Mouse (Mus musculus): Measurements from ENCODE around the gene Inpp5d. TPM values are rescaled to one million over a fixed set of nuclear protein-coding genes. Genes with fewer than 3 reads are reported as not detected.

Inpp5d gene
- 71.1 and 89.5 TPM in 2 replicates for polyA plus RNA-seq (2012; rRNA removed)

- DNase-seq (ENCODE audit: low read depth): no peak
Measured at GRCm38 (mm10) chr1:87620211-87620668, at the start of gene Inpp5d. Gene Inpp5d, plus strand, starts transcription at chr1:87620312.

DNA sequence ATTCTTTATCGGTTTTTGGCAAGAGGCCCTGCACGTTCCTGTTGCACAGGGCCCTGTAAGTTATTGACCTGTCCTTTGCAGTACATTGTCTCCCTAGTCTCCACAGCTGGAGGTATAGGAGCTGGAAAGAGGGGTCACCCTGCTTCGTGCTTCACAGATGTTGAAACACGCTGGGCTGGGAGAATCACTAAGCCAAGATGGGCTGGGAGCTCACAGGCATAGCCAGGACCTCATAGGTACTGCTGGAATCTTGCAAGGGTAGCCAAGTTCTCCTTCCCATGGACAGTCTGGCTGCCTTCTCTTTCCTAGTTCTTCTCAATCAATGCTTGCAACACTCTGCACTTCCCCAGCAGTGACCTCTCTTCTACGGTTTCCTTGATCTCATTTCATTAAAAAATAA is 46.9 kb upstream of the Inpp5d start:
- no peak for DNase-seq (ENCODE audit: low read depth)

- DNase-seq (ENCODE audit: low read depth): no peak
Measured at GRCm38 (mm10) chr1:87573800-87574215, 46.3 kb upstream of the Inpp5d start, which contains the start of gene Ngef. Gene Ngef, minus strand, starts transcription at chr1:87573870.

DNA sequence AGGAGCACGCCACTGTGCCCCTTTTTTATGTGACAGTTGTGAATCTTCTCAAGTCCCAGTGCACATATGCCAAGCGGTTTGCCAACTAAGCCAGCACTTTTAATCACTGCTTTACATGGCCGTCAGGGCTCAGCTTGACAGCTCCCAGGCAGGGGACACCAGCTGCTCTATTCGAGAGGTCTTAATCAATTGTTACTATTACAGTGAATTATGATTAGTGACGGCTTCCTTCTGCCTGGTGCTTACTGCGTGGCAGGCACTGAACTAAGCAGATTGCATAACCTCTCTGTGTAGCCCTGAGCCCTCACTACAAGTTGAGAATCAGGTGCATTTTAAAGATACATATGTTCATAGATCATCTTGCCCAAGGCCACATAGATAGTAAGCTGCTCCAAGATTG is 45.8 kb upstream of the Inpp5d start:
- DNase-seq (ENCODE audit: low read depth): no peak

DNA sequence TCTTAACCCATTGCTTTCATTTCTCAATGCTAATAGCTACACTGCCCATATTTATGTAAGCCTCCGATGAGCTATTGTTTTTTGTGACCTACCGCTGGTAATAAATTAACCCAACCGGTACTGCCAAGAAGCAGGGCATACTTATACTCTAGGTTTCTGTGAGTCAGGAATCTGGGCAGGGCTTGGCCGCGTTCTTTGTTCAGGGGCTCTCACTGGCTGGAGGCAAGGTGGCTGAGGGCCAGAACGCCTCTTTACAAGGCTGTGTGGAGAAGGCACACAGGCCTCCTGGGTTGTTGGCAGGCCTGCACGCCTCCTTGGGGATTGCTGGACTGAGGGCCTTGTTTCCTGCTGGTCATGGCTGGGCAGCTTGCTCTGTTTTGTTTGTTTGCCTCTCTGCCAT is 45.3 kb upstream of the Inpp5d start:
- no peak for DNase-seq (ENCODE audit: low read depth)

DNA sequence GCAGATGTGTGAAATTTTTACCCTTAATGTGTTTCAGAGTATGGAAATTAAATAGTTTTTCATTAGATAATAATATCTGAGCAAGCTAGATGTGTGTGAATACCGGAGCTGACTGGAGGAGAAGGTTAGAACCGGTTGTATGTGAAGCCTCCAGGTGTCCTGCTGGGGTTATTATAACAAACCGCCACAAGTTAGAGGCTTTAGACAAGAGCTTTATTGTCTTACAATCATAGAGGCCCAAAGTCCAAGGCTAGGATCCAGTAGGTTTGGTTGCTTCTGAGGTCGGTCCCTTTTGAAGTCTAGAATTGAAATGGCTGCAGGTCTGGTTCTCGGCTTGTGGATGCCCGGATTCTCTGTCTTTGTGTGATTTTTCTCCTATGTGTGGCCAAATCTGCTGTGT is 41.1 kb upstream of the Inpp5d start:
- DNase-seq (ENCODE audit: low read depth): no peak

GRCm38 (mm10) chr1:87580824-87581223 is 39.3 kb upstream of the Inpp5d start:
- DNase-seq (ENCODE audit: low read depth): no peak

DNA sequence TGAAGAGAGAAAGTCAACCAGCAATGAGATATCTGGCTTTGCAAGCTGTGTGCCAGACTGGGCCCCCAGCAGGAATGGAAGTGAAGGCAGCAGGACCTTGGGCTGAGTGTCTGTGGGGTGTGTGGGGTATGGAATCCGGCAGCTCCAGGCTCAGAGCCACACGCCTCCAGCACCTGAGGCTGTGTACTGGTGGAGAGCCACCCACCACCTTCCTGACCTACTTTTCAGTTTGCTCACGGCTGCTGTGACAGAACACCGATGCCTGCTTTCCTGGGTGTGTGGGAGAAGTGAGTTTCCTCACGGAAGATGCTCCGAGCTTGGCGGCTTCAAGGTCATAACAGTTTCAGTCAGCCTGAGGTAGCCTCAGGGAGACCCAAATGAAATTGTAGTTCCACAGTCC is 30.9 kb upstream of the Inpp5d start:
- DNase-seq (ENCODE audit: low read depth): no peak

DNA sequence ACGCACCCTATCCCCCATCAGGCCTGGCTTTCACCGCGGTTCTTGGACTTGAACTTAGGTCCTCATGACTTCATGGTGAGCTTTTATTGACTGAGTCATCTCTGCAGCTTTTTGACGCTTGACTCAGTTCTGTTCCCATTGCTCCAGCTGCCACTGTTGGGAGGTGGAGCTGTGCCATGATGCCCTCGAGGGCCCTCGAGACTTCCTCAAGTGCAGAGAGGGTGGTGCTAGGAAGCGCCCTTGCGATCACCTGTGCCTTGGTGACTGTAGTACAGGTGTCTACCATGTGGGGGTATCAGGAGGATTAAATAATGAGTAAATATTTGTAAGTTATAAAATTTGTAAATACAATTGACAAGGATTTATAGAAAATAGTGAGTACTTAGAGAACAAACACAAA is 30.1 kb upstream of the Inpp5d start:
- DNase-seq (ENCODE audit: low read depth): no peak

DNA sequence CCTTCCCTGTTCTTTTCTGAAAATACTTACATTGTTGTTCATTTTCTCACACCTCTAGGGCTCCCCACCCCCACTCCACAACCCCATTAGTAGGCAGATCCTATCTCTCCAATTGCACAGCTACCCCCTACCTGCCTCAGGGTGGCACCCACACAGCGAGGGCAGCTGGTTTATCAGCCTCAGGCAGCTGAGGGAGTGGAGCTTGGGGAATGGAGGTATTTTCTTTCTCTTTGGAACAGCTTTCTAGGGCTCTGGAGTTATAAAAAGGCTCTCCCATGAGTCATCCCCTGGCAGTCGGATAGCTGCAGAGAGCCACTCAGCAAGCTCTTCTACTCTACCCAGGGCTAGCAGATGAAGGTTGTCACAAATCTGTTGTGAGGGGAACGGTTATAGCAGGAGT is 25.9 kb upstream of the Inpp5d start:
- no peak for DNase-seq (ENCODE audit: low read depth)

GRCm38 (mm10) chr1:87594671-87595070 is 25.4 kb upstream of the Inpp5d start:
- no peak for DNase-seq (ENCODE audit: low read depth)

GRCm38 (mm10) chr1:87600533-87600932 is 19.6 kb upstream of the Inpp5d start:
- no peak for DNase-seq (ENCODE audit: low read depth)

DNA sequence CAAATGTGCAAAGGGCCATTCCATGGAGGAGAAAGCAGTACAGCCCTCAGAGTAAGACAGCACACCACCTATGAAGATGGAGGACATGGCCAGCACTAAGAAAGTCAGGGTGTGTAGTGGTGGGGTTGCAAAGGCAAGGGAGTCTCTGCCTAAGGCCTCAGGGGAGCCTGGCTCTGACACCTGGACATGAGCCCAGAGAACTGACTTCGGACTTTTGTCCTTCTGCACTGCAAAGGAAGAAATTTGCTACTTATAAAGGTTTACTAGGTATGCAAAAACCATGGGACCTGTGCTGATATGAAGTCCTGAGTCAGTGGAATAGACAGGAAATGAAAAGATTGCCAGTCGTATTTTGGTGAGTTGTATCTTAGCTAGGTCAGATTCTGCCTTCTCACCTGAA is 18.3 kb upstream of the Inpp5d start:
- no peak for DNase-seq (ENCODE audit: low read depth)

GRCm38 (mm10) chr1:87603389-87603788 is 16.7 kb upstream of the Inpp5d start:
- no peak for DNase-seq (ENCODE audit: low read depth)

DNA sequence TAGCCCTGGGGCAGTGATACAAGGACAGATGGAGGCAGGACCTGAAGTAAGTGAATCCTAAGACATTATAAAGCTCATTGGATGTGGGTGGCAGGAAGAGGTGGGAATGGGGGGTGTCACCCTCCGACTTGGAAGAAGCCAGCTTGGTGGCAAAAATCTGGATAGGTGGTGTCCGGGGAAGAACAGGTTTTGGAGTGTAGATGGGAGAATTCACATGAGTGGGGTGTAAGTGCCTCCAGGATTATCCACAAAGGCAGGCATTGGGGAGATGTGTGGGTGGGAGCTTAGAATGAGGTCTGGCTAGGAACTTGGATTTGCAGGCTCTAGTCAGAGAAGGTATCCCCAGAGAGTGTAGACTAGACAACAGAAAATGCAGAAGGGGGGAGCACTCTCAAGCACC is 14.8 kb upstream of the Inpp5d start:
- DNase-seq (ENCODE audit: low read depth): no peak

DNA sequence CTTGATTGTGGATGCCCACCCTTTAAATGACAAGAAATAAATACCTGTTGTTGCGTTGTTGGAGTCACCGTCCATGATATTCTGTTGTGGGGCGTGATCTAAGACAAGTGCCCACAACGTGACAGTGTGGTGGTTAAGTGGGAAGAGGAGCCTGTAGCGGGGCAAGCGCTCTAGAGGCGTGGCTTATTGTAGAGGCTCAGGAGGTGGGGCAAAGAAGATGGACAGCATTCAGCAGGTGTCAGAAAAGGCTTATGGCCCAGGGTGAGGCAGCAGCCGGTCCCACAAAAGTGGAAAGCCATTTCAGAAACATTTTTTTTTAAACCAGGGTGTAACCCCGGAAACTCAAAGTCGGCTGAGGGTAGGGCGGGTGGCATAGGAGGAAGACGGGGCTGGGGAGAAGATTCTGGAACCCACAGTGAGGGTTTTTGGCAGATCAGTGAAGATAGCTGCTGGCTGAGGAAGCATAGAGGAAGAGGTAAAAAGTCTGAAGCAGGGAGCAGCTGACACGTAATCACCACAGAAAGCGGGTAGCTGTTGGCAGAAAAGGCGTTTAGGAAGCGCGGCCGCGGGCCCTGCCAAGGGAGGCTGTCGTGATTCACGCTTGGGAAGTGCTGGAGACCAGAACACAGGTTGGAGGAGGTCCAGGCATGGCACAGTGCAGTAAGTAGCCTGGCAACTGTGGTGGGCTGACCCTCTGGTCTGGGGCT is 12.6 kb upstream of the Inpp5d start:
- DNase-seq (ENCODE audit: low read depth): no peak

DNA sequence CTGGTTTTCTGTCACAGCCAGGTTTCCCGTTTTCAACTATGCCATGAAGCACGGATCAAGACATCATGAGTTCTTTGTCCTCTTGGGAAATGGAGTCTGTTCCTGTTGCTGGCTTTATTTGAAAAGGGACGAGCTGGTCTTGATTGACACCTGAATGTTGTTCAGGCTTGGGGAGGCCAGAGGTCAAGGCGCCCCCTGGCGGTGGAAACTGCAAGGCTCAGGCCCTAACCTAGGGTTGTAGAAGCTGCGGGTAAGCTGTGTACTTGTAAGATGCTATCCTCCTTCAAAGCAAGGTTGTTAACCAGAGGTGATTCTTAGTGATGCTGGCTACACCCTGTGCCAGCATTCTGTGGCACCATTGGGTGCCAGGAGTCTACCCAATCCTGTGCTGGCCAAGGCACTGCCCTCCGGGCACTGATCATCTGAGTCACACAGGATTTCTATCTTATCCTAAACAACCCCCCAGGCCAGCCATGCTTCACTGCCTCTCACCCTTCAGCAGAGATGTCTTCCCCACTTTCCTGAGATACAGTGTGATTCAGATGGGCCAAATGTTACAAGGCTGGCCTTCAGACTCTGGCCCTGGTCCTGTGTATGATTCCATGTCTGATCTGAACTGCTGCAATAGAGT is 11.6 kb upstream of the Inpp5d start:
- no peak for DNase-seq (ENCODE audit: low read depth)

- DNase-seq (ENCODE audit: low read depth): no peak
Measured at GRCm38 (mm10) chr1:87614576-87615295, 5.4 kb upstream of the Inpp5d start.

DNA sequence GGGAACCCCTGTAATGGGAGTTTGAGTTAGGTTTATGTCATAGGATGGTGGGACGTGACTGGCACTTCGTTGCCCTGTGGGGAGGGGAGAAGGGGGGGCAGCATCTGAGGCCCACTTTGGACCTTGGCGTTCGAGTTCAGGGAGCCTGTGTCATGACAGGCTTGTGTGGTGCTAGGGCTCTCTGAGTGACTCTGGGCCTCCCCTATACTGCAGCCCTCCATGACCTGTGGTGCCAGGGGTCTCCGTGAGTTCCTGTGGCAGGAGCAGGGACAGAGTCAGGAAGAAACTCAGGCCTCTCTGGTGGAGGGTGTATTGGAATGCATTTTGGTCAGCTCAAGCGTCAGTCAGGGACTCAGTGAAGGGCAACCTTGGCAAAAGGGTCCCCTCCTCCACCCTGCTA is 581 bp downstream of the Inpp5d start:
- DNase-seq (ENCODE audit: low read depth): no peak

DNA sequence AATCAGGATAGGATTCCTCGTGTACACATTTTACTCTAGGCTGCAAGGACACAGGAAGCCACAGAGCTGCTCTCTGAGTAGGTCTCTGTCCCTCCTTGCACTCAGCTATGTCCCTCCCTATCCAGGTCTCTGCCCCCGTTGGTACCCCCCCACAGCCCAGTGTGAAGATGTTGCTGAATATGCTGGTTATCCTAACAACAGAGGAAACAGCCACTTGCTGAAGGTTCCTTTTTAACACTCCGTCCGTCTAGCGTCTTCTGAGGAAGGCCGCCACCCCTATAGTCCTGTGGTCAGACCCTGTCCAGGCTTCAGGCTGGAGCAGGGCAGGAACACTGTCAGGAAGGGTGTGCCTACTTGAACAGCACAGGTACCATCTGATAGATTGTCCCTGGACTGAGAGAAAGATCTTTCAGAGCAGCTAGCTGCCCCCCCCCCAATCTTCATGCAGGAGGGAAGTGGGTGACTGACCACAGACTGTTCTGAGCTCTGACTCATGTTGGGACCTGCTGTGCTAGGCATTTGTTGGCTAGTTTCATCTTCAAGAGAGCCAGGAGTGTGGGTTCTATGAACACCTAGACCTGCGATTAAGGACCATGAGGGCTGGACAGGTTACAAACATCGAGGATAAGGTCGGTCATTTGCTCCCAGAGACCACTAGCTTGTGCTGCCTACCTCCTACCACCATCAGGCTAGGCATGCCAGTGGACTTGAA is 1.2 kb downstream of the Inpp5d start:
- no peak for DNase-seq (ENCODE audit: low read depth)

- no peak for DNase-seq (ENCODE audit: low read depth)
Measured at GRCm38 (mm10) chr1:87621858-87622279, 1.8 kb downstream of the Inpp5d start.

DNA sequence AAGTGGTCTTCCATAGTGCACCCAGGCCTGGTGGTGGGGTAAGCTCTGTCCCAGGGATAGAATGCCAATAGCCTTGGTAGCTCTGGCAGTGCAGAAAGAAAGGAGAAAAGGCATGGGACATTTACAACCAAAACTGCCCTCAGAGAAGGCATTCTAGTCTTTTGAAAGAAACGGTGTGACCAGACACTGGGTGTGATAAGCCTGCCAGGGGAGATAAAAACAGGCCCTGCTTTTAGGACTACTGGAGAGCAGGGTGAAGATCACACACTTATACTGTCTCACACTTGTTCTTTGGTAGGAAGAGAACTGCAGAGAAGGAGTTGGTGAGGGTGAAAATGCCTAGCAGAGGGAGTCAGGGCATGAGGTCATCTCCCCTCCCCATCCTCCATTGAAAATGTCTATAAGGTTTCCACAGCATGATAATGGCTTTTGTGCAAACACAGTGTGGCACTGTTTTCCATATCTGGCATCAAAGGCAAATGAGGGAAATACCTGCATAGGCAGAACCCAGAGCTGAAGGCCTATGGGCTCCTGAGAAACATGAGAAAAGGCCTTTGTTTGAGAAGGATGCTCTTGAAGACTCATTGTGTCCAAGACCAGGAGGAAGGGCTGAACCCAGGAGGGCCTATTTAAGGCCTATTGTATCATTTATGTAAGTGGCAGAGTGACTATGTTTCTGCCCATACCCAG is 4.0 kb downstream of the Inpp5d start:
- no peak for DNase-seq (ENCODE audit: low read depth)
